10 mouse cellular contexts compared by ENCODE assay signal in the genomic region with DNA sequence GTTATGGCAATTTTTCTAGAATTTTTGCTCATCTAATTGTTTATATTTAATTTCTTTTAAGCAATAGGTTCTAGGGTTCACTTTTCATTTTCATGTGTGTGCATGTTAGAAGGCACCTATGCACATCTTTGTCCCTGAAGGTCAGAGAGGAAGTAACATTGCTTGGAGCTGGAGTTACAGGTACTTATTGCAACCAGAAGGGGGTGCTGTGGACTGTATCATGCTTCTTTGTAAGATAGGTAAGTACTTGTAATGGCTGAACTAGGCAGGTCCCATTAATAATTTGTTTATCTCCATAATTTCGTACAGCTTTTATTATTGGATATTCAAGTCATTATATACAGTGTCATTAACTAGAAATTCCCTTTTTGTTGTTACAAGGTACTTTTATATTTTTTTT.
DNase-seq lines count a peak whose midpoint lies in the region; ATAC-seq and TF ChIP-seq lines count a peak whose summit lies in the region.
"Had no signal": no experiment of that assay in that cellular context is flagged by ENCODE, and none has a peak within 500 bp of the region (broad histone marks: within the 10 kb centered on the region; RNA-seq: fewer than 3 reads in every experiment).

No protein-coding gene starts in this region.

- H3K27ac ChIP-seq in liver, postnatal 0 days (ENCODE audit: low read depth), result no peak overlapping the region
- H3K27ac ChIP-seq in liver, embryonic 11.5 days (ENCODE audit: low read depth, low read length), result no peak overlapping the region
- H3K27ac ChIP-seq: hindbrain, embryonic 15.5 days had no signal

- 47% methylated on average over 1 of the region's 1 CpGs for WGBS in liver, postnatal 0 days (ENCODE audit: insufficient replicate concordance)
- WGBS in liver, embryonic 11.5 days, result 44% methylated on average over 1 of the region's 1 CpGs

- no peaks in the 10 kb centered on the region for H3K9me3 ChIP-seq in liver, postnatal 0 days (ENCODE audit: low read length)
- H3K9me3 ChIP-seq in liver, embryonic 11.5 days (ENCODE audit: control insufficient read depth, low read length), result no peaks in the 10 kb centered on the region
- H3K9me3 ChIP-seq: hindbrain, embryonic 15.5 days had no signal

- no peaks in the 10 kb centered on the region for H3K4me1 ChIP-seq in liver, postnatal 0 days (ENCODE audit: insufficient read depth)
- H3K4me1 ChIP-seq in liver, embryonic 11.5 days (replicated peaks; ENCODE audit: control insufficient read depth, insufficient read depth, low read length), result no peaks in the 10 kb centered on the region
- H3K4me1 ChIP-seq: hindbrain, embryonic 15.5 days had no signal

- no peak overlapping the region for H3K4me3 ChIP-seq in liver, postnatal 0 days (ENCODE audit: low read depth, low read length)
- H3K4me3 ChIP-seq in liver, embryonic 11.5 days (ENCODE audit: low read depth, low read length), result no peak overlapping the region
- H3K4me3 ChIP-seq: hindbrain, embryonic 15.5 days had no signal

- H3K9ac ChIP-seq in liver, postnatal 0 days (replicated peaks), result no peak overlapping the region
- H3K9ac ChIP-seq in liver, embryonic 11.5 days (ENCODE audit: low read depth, low read length), result no peak overlapping the region
- H3K9ac ChIP-seq: hindbrain, embryonic 15.5 days had no signal

- no peak for TF ChIP-seq POLR2A in brain, embryonic 14.5 days (IDR thresholded peaks at IDR 0.05; ENCODE audit: borderline replicate concordance, extremely low read depth, insufficient read depth, insufficient read length, poor library complexity, severe bottlenecking)

- no peak overlapping the region for H3K4me2 ChIP-seq in liver, postnatal 0 days (ENCODE audit: low read depth, low read length)
- no peak overlapping the region for H3K4me2 ChIP-seq in liver, embryonic 11.5 days
- H3K4me2 ChIP-seq: hindbrain, embryonic 15.5 days had no signal

- no peaks in the 10 kb centered on the region for H3K27me3 ChIP-seq in liver, postnatal 0 days (ENCODE audit: insufficient read depth, low read length)
- H3K27me3 ChIP-seq in liver, embryonic 11.5 days (replicated peaks; ENCODE audit: control insufficient read depth, insufficient read depth, low read length), result no peaks in the 10 kb centered on the region
- H3K27me3 ChIP-seq: hindbrain, embryonic 15.5 days had no signal

- peak; percentile 38 to 56 for DNase-seq in cerebellum, postnatal 10 days
- no peak for DNase-seq in cerebellum, postnatal 36 days
- no peak for DNase-seq in liver, postnatal 0 days
- no peak for DNase-seq in liver, embryonic 11.5 days (ENCODE audit: low spot score)
- peak; percentile 76 for DNase-seq in brain, embryonic 14.5 days (ENCODE audit: low read depth)
- no peak for DNase-seq in adipocyte (ENCODE audit: low spot score)
- no peak for DNase-seq in cerebellum, adult 9-10 months
- DNase-seq: adrenal gland, postnatal 25 days had no signal

- no peaks in the 10 kb centered on the region for H3K36me3 ChIP-seq in liver, postnatal 0 days (replicated peaks; ENCODE audit: insufficient read depth, low read length)
- H3K36me3 ChIP-seq in liver, embryonic 11.5 days (ENCODE audit: control insufficient read depth, insufficient read depth, low read length), result no peaks in the 10 kb centered on the region
- H3K36me3 ChIP-seq: hindbrain, embryonic 15.5 days had no signal

- TF ChIP-seq CTCF in liver, postnatal 0 days (IDR thresholded peaks at IDR 0.05; ENCODE audit: low read depth), result peak; percentile 34; the same call in 1 of the 2 replicates
- TF ChIP-seq CTCF in brain, embryonic 14.5 days (IDR thresholded peaks at IDR 0.05; ENCODE audit: borderline replicate concordance, extremely low read depth, insufficient read depth, insufficient read length), result peak; percentile 31; the same call in 1 of the 2 replicates

- no peak for TF ChIP-seq EP300 in liver, postnatal 0 days (IDR thresholded peaks at IDR 0.05; ENCODE audit: low read depth)

- no peak for ATAC-seq in liver, postnatal 0 days
- no peak for ATAC-seq in liver, embryonic 11.5 days (replicated peaks; ENCODE audit: low FRiP score)
- ATAC-seq in megakaryocyte progenitor cell, adult 5-6 weeks (replicated peaks; ENCODE audit: poor library complexity), result peak; percentile 48; the same call in 1 of the 2 replicates

Comparison
In these comparisons a context has a peak if more than half of its experiments do, and no peak if none do; other contexts are left out.
1. DNase-seq: peak in cerebellum, postnatal 10 days (2 of 2) and brain, embryonic 14.5 days (single experiment); none in cerebellum, postnatal 36 days (0 of 2), liver, postnatal 0 days (single experiment), liver, embryonic 11.5 days (single experiment), adipocyte (single experiment) and cerebellum, adult 9-10 months (single experiment).